Mouse (Mus musculus) embryonic facial prominence, embryonic 13.5 days (tissue): ENCODE measurements around the gene Gm10135. TPM values are rescaled to one million over a fixed set of nuclear protein-coding genes. Genes with fewer than 3 reads are reported as not detected.

Source experiments
- ATAC-seq: fragments of 200-750 bp; cut with Nextera tagmentation; 2 replicates; pipeline ENCODE4 v1.8.0; 2017; ENCODE audit warnings: low read depth; ENCODE audit not compliant: insufficient number of reproducible peaks, insufficient read depth, low FRiP score, low TSS enrichment
- H3K27ac ChIP-seq: fragments of 300-500 bp; sonication (generic); 2 replicates; pipeline ENCODE4 v1.5.1; 2015; ENCODE audit warnings: moderate library complexity, mild to moderate bottlenecking, inconsistent platforms
- H3K27me3 ChIP-seq: fragments of 300-500 bp; sonication (generic); 2 replicates; pipeline ENCODE4 v1.6.1; 2015; ENCODE audit warnings: mild to moderate bottlenecking, inconsistent platforms
- H3K36me3 ChIP-seq: fragments of 300-500 bp; sonication (generic); 2 replicates; pipeline ENCODE4 v1.6.1; 2015; ENCODE audit warnings: mild to moderate bottlenecking, inconsistent platforms
- H3K4me1 ChIP-seq: fragments of 300-500 bp; sonication (generic); 2 replicates; pipeline ENCODE4 v1.6.1; 2015; ENCODE audit warnings: inconsistent platforms
- H3K4me2 ChIP-seq: fragments of 300-500 bp; sonication (generic); 2 replicates; pipeline ENCODE4 v1.6.1; 2015; ENCODE audit warnings: moderate library complexity, mild to moderate bottlenecking, inconsistent platforms
- H3K4me3 ChIP-seq: fragments of 300-500 bp; sonication (generic); 2 replicates; pipeline ENCODE4 v1.5.1; 2015; ENCODE audit warnings: mild to moderate bottlenecking, inconsistent platforms
- H3K9ac ChIP-seq: fragments of 300-500 bp; sonication (generic); 2 replicates; pipeline ENCODE4 v1.6.1; 2015; ENCODE audit warnings: mild to moderate bottlenecking, inconsistent platforms
- H3K9me3 ChIP-seq: fragments of 300-500 bp; sonication (generic); 2 replicates; pipeline ENCODE4 v1.6.1; 2016; ENCODE audit warnings: inconsistent platforms
- WGBS: fragments of 180-500 bp; shearing (Covaris S2); methylation state at CpG from one replicate; pipeline ENCODE4 v1.1.7; 2015; ENCODE audit warnings: mixed read lengths; 5-methylcytosine and 5-hydroxymethylcytosine counted together
- polyA plus RNA-seq: library from polyadenylated mRNA; unstranded; fragments of >200 nt; fragmentation: Nextera tagmentation; extraction: Ambion mirVana; gene quantifications from 2 replicates; pipeline ENCODE4 v1.2.1, GENCODE M21; 2015

Gene Gm10135
- polyA plus RNA-seq, 1 experiment from 2014 or later, result not detected

GRCm38 (mm10) chr5:72995379-72995778 lies 20.9 kb upstream of the Gm10135 start:
- 36% methylated on average over 10 of the region's 10 CpGs for WGBS
- Histone ChIP-seq H3K9ac (no peak overlapping the region), H3K4me3 (no peak overlapping the region)

GRCm38 (mm10) chr5:72994928-72995327 lies 20.4 kb upstream of the Gm10135 start:
- no peak for ATAC-seq
- H3K36me3 ChIP-seq, result no peaks in the 10 kb centered on the region
- H3K27me3 ChIP-seq, result no peaks in the 10 kb centered on the region
- no peaks in the 10 kb centered on the region for H3K9me3 ChIP-seq
- 57% methylated on average over 2 of the region's 2 CpGs for WGBS
- H3K4me3 ChIP-seq, result no peak overlapping the region
- no peak overlapping the region for H3K4me2 ChIP-seq
- no peak overlapping the region for H3K9ac ChIP-seq
- H3K4me1 ChIP-seq, result peaks cover 14% of the 10 kb centered on the region
- no peak overlapping the region for H3K27ac ChIP-seq

More at GRCm38 (mm10) chr5:72995379-72995778, 20.9 kb upstream of the Gm10135 start:
- no peak for ATAC-seq
- Histone ChIP-seq H3K9me3 (no peaks in the 10 kb centered on the region), H3K27me3 (no peaks in the 10 kb centered on the region), H3K36me3 (no peaks in the 10 kb centered on the region), H3K27ac (no peak overlapping the region), H3K4me2 (no peak overlapping the region), H3K4me1 (peaks cover 10% of the 10 kb centered on the region)

GRCm38 (mm10) chr5:72994424-72994823 lies 19.9 kb upstream of the Gm10135 start:
- H3K27ac ChIP-seq, result no peak overlapping the region
- no peaks in the 10 kb centered on the region for H3K27me3 ChIP-seq
- no peak overlapping the region for H3K4me2 ChIP-seq
- H3K4me1 ChIP-seq, result peaks cover 14% of the 10 kb centered on the region
- H3K9ac ChIP-seq, result no peak overlapping the region
- no peak overlapping the region for H3K4me3 ChIP-seq
- H3K9me3 ChIP-seq, result no peaks in the 10 kb centered on the region
- WGBS, result 49% methylated on average over 8 of the region's 8 CpGs
- no peaks in the 10 kb centered on the region for H3K36me3 ChIP-seq
- no peak for ATAC-seq

- Histone ChIP-seq H3K9ac (no peak overlapping the region), H3K4me1 (peaks cover 14% of the 10 kb centered on the region), H3K27ac (no peak overlapping the region), H3K27me3 (no peaks in the 10 kb centered on the region), H3K4me2 (no peak overlapping the region), H3K36me3 (no peaks in the 10 kb centered on the region), H3K9me3 (no peaks in the 10 kb centered on the region), H3K4me3 (no peak overlapping the region)
- WGBS, result 79% methylated on average over 1 of the region's 1 CpGs
- ATAC-seq, result no peak
Measured at GRCm38 (mm10) chr5:72992474-72992873, 18.0 kb upstream of the Gm10135 start.

- Histone ChIP-seq H3K36me3 (no peaks in the 10 kb centered on the region), H3K4me1 (peaks cover 13% of the 10 kb centered on the region), H3K9me3 (no peaks in the 10 kb centered on the region), H3K27me3 (no peaks in the 10 kb centered on the region), H3K4me2 (no peak overlapping the region), H3K9ac (no peak overlapping the region), H3K4me3 (no peak overlapping the region), H3K27ac (no peak overlapping the region)
- whole genome bisulfite sequencing, result 40% methylated on average over 8 of the region's 8 CpGs
- ATAC-seq, result no peak
Measured at GRCm38 (mm10) chr5:72989756-72990155, 15.3 kb upstream of the Gm10135 start.

- ATAC-seq, result no peak
Measured at GRCm38 (mm10) chr5:72987786-72988185, 13.3 kb upstream of the Gm10135 start.

GRCm38 (mm10) chr5:72984091-72984490 lies 9.6 kb upstream of the Gm10135 start:
- Histone ChIP-seq H3K4me2 (no peak overlapping the region), H3K9me3 (no peaks in the 10 kb centered on the region), H3K9ac (no peak overlapping the region), H3K36me3 (peaks cover 18% of the 10 kb centered on the region), H3K27ac (no peak overlapping the region), H3K27me3 (no peaks in the 10 kb centered on the region), H3K4me3 (no peak overlapping the region), H3K4me1 (peaks cover 12% of the 10 kb centered on the region)
- ATAC-seq, result no peak
- WGBS, result 5% methylated on average over 2 of the region's 2 CpGs

More at GRCm38 (mm10) chr5:72987786-72988185, 13.3 kb upstream of the Gm10135 start:
- Histone ChIP-seq H3K4me3 (no peak overlapping the region), H3K27ac (no peak overlapping the region), H3K4me1 (peaks cover 14% of the 10 kb centered on the region; the same call in 1 of the 2 replicates), H3K9ac (no peak overlapping the region), H3K36me3 (no peaks in the 10 kb centered on the region), H3K9me3 (no peaks in the 10 kb centered on the region), H3K4me2 (no peak overlapping the region), H3K27me3 (no peaks in the 10 kb centered on the region)
- WGBS, result 75% methylated on average over 7 of the region's 7 CpGs

- Histone ChIP-seq H3K27ac (no peak overlapping the region), H3K9me3 (no peaks in the 10 kb centered on the region), H3K4me2 (no peak overlapping the region), H3K36me3 (peaks cover 55% of the 10 kb centered on the region), H3K4me3 (no peak overlapping the region), H3K4me1 (no peaks in the 10 kb centered on the region), H3K9ac (no peak overlapping the region), H3K27me3 (no peaks in the 10 kb centered on the region)
- ATAC-seq, result no peak
- 79% methylated on average over 4 of the region's 4 CpGs for WGBS
Measured at GRCm38 (mm10) chr5:72976539-72976938, 2.0 kb upstream of the Gm10135 start.

GRCm38 (mm10) chr5:72975996-72976395 lies 1.5 kb upstream of the Gm10135 start:
- Histone ChIP-seq H3K27me3 (no peaks in the 10 kb centered on the region), H3K36me3 (peaks cover 52% of the 10 kb centered on the region), H3K4me2 (no peak overlapping the region), H3K9ac (no peak overlapping the region), H3K9me3 (no peaks in the 10 kb centered on the region), H3K4me1 (no peaks in the 10 kb centered on the region), H3K27ac (no peak overlapping the region), H3K4me3 (no peak overlapping the region)
- ATAC-seq, result no peak
- 92% methylated on average over 6 of the region's 6 CpGs for WGBS

GRCm38 (mm10) chr5:72972934-72973333 lies 1.6 kb downstream of the Gm10135 start:
- H3K4me2 ChIP-seq, result no peak overlapping the region
- no peaks in the 10 kb centered on the region for H3K9me3 ChIP-seq
- H3K4me3 ChIP-seq, result no peak overlapping the region
- no peak overlapping the region for H3K9ac ChIP-seq
- ATAC-seq, result no peak
- H3K4me1 ChIP-seq, result no peaks in the 10 kb centered on the region
- WGBS, result 62% methylated on average over 5 of the region's 5 CpGs
- peaks cover 54% of the 10 kb centered on the region for H3K36me3 ChIP-seq
- no peaks in the 10 kb centered on the region for H3K27me3 ChIP-seq
- no peak overlapping the region for H3K27ac ChIP-seq

GRCm38 (mm10) chr5:72972435-72972834 lies 2.1 kb downstream of the Gm10135 start:
- H3K9me3 ChIP-seq, result no peaks in the 10 kb centered on the region
- no peak overlapping the region for H3K4me2 ChIP-seq
- no peak for ATAC-seq
- H3K27me3 ChIP-seq, result no peaks in the 10 kb centered on the region
- no peak overlapping the region for H3K27ac ChIP-seq
- WGBS, result 75% methylated on average over 4 of the region's 4 CpGs
- no peaks in the 10 kb centered on the region for H3K4me1 ChIP-seq
- no peak overlapping the region for H3K9ac ChIP-seq
- no peak overlapping the region for H3K4me3 ChIP-seq
- H3K36me3 ChIP-seq, result peaks cover 53% of the 10 kb centered on the region

GRCm38 (mm10) chr5:72965706-72966105 lies 8.8 kb downstream of the Gm10135 start:
- no peaks in the 10 kb centered on the region for H3K27me3 ChIP-seq
- ATAC-seq, result no peak
- no peaks in the 10 kb centered on the region for H3K9me3 ChIP-seq
- no peaks in the 10 kb centered on the region for H3K4me1 ChIP-seq
- 85% methylated on average over 3 of the region's 3 CpGs for WGBS
- peaks cover 41% of the 10 kb centered on the region for H3K36me3 ChIP-seq
- no peak overlapping the region for H3K4me3 ChIP-seq
- no peak overlapping the region for H3K27ac ChIP-seq
- no peak overlapping the region for H3K9ac ChIP-seq
- H3K4me2 ChIP-seq, result no peak overlapping the region

GRCm38 (mm10) chr5:72960096-72960495 lies 14.4 kb downstream of the Gm10135 start:
- Histone ChIP-seq H3K36me3 (peaks cover 21% of the 10 kb centered on the region), H3K4me1 (no peaks in the 10 kb centered on the region), H3K27me3 (no peaks in the 10 kb centered on the region), H3K4me3 (no peak overlapping the region), H3K4me2 (no peak overlapping the region), H3K9ac (no peak overlapping the region), H3K27ac (no peak overlapping the region), H3K9me3 (no peaks in the 10 kb centered on the region)
- no peak for ATAC-seq
- WGBS, result 81% methylated on average over 6 of the region's 6 CpGs
